Mouse (Mus musculus) cerebellum, adult 2 months (tissue): Measurements from ENCODE around the gene Cd38.

ENCODE experiments used
- CTCF ChIP-seq: fragments of 200-500 bp; IDR thresholded peaks from 2 replicates; pipeline ENCODE4 v1.5.1; 2011; ENCODE audit warnings: low read depth, mild to moderate bottlenecking, control low read depth, low read length, moderate library complexity, borderline replicate concordance; ENCODE audit not compliant: insufficient read depth
- POLR2A ChIP-seq: fragments of 200-500 bp; IDR thresholded peaks from 2 replicates; pipeline ENCODE4 v1.6.1; 2011; ENCODE audit warnings: low read length, control low read depth, borderline replicate concordance; ENCODE audit not compliant: insufficient read depth

DNA sequence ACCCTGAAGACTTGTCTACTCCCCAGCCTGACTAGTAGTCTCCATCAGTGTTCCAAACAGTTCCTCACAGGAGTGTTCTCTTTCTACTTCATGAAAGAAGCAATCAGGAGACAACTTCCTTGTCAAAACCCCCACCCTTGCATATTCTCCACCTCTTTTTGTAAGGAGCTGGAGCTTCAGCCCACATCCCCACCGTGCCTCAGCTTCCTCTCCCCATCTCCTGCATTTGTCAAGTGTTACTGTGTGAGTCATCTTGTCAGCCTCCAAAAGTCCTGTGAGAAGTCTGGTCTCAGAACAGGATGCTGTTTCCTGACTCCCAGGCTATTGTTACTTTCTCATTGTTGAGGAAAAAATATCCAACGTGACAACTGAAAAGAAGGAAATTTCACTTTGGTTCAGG is 3.0 kb upstream of the Cd38 start:
- TF ChIP-seq CTCF (no peak), POLR2A (no peak)
